Mouse (Mus musculus) stomach, embryonic 16.5 days (tissue): Measurements from ENCODE around the gene Atp6v1a. TPM values are rescaled to one million over a fixed set of nuclear protein-coding genes. Genes with fewer than 3 reads are reported as not detected.
A peak's percentile ranks its signal among the peaks of the same experiment; 100 is the strongest.

Source experiments
- ATAC-seq: fragments of 200-750 bp; cut with Nextera tagmentation; 2 replicates; pipeline ENCODE4 v1.8.0; 2017; ENCODE audit warnings: moderate number of reproducible peaks, moderate TSS enrichment; ENCODE audit not compliant: insufficient read depth, low FRiP score
- H3K27ac ChIP-seq: fragments of 300-500 bp; sonication (generic); 2 replicates; pipeline ENCODE4 v1.5.1; 2014; ENCODE audit warnings: low read length
- H3K27me3 ChIP-seq: fragments of 300-500 bp; sonication (generic); 2 replicates; pipeline ENCODE4 v1.6.1; 2014; ENCODE audit warnings: low read length, control low read depth, mixed read lengths; ENCODE audit not compliant: control insufficient read depth, insufficient read depth
- H3K36me3 ChIP-seq: fragments of 300-500 bp; sonication (generic); 2 replicates; pipeline ENCODE4 v1.6.1; 2014; ENCODE audit warnings: low read length; ENCODE audit not compliant: control insufficient read depth, insufficient read depth
- H3K4me1 ChIP-seq: fragments of 300-500 bp; sonication (generic); 2 replicates; pipeline ENCODE4 v1.6.1; 2014; ENCODE audit warnings: low read length, control low read depth, mixed read lengths; ENCODE audit not compliant: control insufficient read depth, insufficient read depth
- H3K4me2 ChIP-seq: fragments of 300-500 bp; sonication (generic); 2 replicates; pipeline ENCODE4 v1.6.1; 2014; ENCODE audit warnings: low read depth, low read length, mixed read lengths
- H3K4me3 ChIP-seq: fragments of 300-500 bp; sonication (generic); replicated peaks from 2 replicates; pipeline ENCODE4 v1.5.1; 2014; ENCODE audit warnings: mild to moderate bottlenecking, low read length
- H3K9ac ChIP-seq: fragments of 300-500 bp; sonication (generic); 2 replicates; pipeline ENCODE4 v1.6.1; 2014; ENCODE audit warnings: low read length
- H3K9me3 ChIP-seq: fragments of 300-500 bp; sonication (generic); replicated peaks from 2 replicates; pipeline ENCODE4 v1.6.1; 2016; ENCODE audit warnings: low read length, control low read depth; ENCODE audit not compliant: control insufficient read depth
- WGBS: fragments of 180-500 bp; shearing (Covaris S2); extraction: QIAGEN DNeasy Blood & Tissue Kit; methylation state at CpG from one replicate; pipeline ENCODE4 v1.1.7; 2014; 5-methylcytosine and 5-hydroxymethylcytosine counted together
- polyA plus RNA-seq: library from polyadenylated mRNA; unstranded; fragments of >200 nt; fragmentation: Nextera tagmentation; extraction: Ambion mirVana; gene quantifications from 2 replicates; pipeline ENCODE4 v1.2.1, GENCODE M21; 2015

Atp6v1a gene
- polyA plus RNA-seq, 1 experiment from 2014 or later, result 67.7 TPM

DNA sequence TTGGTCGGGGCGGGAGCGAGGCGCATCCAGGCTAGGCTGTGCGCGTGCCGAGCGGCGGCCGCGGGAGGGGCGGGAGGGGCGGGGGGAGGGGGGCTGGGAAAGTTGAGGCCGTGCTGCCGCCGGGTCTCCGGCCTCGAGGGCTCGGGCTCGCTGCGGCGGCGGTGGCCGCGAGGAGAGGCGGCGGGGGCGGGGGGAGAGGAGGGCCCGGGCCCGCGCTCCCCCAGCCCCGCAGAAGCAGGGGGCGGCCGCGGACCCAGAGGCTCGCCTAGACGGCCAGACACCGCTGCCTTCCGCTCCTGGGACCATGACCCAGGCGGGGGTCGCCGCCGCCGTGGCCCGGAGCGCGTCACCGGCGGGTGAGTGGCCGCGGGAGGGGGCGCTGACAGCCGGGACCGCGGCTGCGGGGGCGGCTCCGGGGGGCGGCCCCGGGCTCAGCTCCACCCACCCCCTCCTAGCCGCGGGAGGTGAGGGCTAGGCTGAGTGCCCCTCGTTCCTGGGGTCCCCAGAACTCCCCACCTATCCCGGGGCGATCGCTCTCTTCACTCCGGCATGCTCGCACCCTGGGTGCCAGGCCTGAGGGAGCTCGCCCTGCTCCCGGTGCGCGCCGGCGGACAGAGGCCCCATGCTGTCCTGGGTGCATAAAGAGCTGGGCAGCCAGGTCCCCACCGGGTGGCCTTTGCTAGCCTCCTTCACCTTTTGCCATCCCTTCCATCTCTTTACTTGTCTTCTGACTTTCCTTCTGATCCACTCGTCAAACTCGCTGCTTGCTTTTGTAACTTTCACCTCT is 33.8 kb upstream of the Atp6v1a start, which contains the start of gene Usf3:
Gene Usf3, plus strand, starts transcription at position 92 of the 787 bp plus-strand sequence.
- WGBS, result under 1% methylated on average over 36 of the region's 77 CpGs
- ATAC-seq, result peak; percentile 51
- Histone ChIP-seq H3K36me3 (no peaks in the 10 kb centered on the region), H3K4me2 (peak within 1 kb of the TSS; percentile 82), H3K9ac (peak within 1 kb of the TSS; percentile 99), H3K4me3 (peak within 1 kb of the TSS; percentile 89), H3K27me3 (no peaks in the 10 kb centered on the region), H3K4me1 (peaks cover 16% of the 10 kb centered on the region), H3K9me3 (no peaks in the 10 kb centered on the region), H3K27ac (peak within 1 kb of the TSS; percentile 96)

DNA sequence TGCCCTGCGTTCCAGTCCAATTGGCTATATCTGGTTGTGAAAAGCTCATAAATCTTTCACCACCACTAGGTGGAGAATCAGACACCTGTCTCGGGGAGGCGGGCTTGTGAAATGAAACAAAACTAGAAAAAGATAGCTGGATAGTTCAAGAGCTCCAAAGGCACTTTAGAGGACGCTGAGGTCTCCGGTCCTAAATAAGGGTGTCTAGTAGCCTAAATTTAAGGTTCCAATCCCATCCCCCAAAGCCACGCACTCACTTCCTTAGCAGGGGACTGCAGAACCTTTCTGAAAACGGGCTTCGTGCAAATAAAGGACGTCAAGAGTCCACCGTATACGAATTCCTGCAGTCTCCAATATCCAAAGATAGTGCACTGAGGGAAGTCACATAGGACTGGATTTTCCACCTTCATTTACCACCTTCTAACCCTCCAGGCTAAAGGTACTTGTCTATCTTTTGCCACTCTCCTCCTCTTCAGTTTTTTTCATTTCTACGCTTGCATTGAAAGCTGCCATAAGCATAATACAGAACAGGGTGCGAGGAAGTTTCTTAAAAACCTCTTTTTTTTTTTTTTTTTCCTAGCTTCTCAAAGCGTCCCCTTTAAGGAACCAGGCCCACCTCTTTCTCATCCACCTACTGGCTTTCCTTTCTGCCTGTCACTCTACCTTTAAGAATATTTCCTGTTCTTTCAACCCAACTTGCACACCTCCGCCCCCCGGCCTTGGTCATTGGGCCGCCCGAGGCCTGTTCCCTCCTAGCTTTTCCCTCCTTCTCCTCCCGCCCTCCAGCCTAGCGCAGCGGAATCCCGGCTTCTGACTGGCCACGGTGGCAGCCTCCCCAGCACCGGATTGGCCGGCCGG is 33.0 kb upstream of the Atp6v1a start:
- Histone ChIP-seq H3K4me1 (peaks cover 13% of the 10 kb centered on the region), H3K9ac (peak overlapping the region; percentile 99), H3K27me3 (no peaks in the 10 kb centered on the region), H3K4me3 (peak overlapping the region; percentile 89), H3K36me3 (no peaks in the 10 kb centered on the region), H3K4me2 (peak overlapping the region; percentile 82), H3K9me3 (no peaks in the 10 kb centered on the region), H3K27ac (peak overlapping the region; percentile 96)
- peak; percentile 99 for ATAC-seq
- under 1% methylated on average over 26 of the region's 26 CpGs for WGBS

DNA sequence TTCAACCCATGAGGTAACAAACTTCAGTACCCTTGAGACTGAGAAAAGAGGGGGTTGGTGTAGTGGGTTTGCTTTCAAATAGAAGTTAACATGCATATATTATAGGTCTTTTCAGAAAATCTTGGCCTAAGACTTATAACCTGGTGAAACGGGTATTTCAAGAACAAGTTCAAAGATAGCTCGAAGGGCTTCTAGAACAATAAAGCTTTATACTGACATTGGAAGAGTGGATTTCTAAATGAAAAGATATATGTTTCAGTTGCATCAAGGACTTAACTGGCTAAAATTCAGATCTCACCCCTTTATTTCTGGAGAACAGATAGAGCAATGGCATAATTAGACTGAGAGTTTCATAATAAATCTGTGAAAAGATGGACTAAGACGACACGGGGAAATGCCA is 29.5 kb upstream of the Atp6v1a start:
- ATAC-seq, result no peak
- Histone ChIP-seq H3K9ac (no peak overlapping the region), H3K4me3 (no peak overlapping the region), H3K27me3 (no peaks in the 10 kb centered on the region), H3K9me3 (no peaks in the 10 kb centered on the region), H3K4me2 (no peak overlapping the region), H3K36me3 (no peaks in the 10 kb centered on the region), H3K27ac (no peak overlapping the region), H3K4me1 (peaks cover 2% of the 10 kb centered on the region)
- WGBS, result 67% methylated on average over 4 of the region's 4 CpGs

DNA sequence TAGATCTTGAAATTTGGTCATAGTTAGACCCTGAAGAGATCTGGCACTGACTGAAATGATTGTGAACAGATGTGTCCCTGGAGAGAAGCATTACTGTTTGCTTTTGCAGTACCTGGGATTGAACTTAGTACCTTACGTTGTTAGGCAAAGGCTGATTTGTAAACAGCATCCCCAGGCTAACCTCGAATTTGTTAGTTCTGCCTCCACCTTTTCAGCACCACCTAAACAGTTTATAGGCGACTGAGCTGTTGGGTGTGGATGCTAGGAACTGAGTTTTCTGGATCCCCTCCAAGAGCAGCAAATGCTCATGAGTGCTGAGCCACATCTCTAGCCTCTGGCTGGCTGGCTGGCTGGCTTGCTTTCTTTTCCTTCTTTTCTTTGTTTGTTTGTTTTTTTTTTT is 25.7 kb upstream of the Atp6v1a start:
- Histone ChIP-seq H3K4me3 (no peak overlapping the region), H3K36me3 (no peaks in the 10 kb centered on the region), H3K4me1 (no peaks in the 10 kb centered on the region), H3K27ac (no peak overlapping the region), H3K9me3 (no peaks in the 10 kb centered on the region), H3K4me2 (no peak overlapping the region), H3K27me3 (no peaks in the 10 kb centered on the region), H3K9ac (no peak overlapping the region)
- 46% methylated on average over 3 of the region's 3 CpGs for WGBS
- ATAC-seq, result no peak

DNA sequence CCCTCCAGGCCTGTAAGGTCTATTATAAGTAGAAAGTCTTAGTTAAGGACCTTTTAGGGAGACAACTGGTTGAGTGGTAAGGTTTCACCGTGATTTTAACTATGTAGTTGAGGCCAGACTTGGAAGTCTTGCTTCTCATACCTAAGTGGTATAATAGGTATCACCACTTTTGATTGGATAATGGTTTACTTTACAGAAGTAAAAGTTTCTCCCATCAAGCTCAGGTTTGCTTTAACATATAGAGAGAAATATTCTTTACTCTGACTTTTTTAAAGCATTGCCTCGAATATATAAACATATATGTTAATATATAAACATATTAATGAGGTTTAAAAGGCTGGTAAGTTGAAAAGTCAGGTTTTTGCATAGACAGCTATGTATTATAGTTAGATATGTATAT is 24.3 kb upstream of the Atp6v1a start:
- Histone ChIP-seq H3K9ac (no peak overlapping the region), H3K36me3 (no peaks in the 10 kb centered on the region), H3K9me3 (no peaks in the 10 kb centered on the region), H3K27ac (no peak overlapping the region), H3K4me2 (no peak overlapping the region), H3K4me1 (no peaks in the 10 kb centered on the region), H3K27me3 (no peaks in the 10 kb centered on the region), H3K4me3 (no peak overlapping the region)
- no peak for ATAC-seq
- 87% methylated on average over 2 of the region's 2 CpGs for WGBS

DNA sequence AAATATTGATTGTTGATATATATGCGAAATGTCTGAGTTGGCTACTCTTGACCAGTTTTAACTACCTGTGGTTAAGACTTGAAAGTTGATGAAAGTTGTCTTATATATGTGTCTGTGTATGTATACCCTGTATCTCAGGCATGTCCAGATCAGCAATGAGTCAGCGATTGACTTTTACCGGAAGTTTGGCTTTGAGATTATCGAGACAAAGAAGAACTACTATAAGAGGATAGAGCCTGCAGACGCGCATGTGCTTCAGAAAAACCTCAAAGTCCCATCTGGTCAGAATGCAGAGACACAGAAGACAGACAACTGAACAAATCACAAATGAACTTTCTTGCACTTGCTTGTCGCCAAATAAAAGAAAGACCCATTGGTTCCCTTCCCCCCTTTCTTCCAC is 19.8 kb upstream of the Atp6v1a start:
- Histone ChIP-seq H3K9ac (no peak overlapping the region), H3K4me2 (no peak overlapping the region)
- ATAC-seq, result no peak

DNA sequence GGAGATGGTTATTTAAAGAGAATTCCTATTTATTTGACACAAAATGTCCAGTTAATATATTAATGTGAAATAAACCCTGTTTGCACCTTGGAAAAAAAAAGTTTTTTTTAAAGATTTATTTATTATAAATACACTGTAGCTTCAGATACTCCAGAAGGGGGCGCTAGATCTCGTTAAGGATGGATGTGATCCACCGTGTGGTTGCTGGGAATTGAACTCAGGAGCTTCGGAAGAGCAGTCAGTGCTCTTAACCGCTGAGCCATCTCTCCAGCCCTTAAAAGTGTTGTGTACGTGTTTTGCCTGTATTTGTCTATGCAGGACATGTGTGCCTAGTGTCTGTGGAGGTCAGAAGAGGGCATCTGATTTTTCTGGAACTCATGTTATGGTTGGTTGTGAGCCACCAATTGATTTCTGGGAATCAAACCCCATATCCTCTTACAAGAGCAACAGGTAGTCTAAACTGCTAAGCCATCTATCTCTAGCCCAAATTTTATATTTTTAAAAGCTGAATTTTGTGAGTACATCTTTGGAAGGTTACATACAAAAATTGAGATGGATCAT is 15.1 kb upstream of the Atp6v1a start:
- H3K4me2 ChIP-seq, result no peak overlapping the region
- no peak for ATAC-seq
- H3K36me3 ChIP-seq, result 0 out of 2 replicates have a peak, but pooled peaks cover 3% of the 10 kb centered on the region
- no peak overlapping the region for H3K4me3 ChIP-seq
- no peaks in the 10 kb centered on the region for H3K9me3 ChIP-seq
- no peaks in the 10 kb centered on the region for H3K4me1 ChIP-seq
- H3K9ac ChIP-seq, result no peak overlapping the region
- 71% methylated on average over 6 of the region's 6 CpGs for WGBS
- H3K27ac ChIP-seq, result no peak overlapping the region
- H3K27me3 ChIP-seq, result no peaks in the 10 kb centered on the region

More for the DNA sequence above, 19.8 kb upstream of the Atp6v1a start:
- Histone ChIP-seq H3K4me1 (no peaks in the 10 kb centered on the region), H3K27ac (no peak overlapping the region), H3K9me3 (no peaks in the 10 kb centered on the region), H3K27me3 (no peaks in the 10 kb centered on the region), H3K4me3 (no peak overlapping the region), H3K36me3 (0 out of 2 replicates have a peak, but pooled peaks cover 3% of the 10 kb centered on the region)
- WGBS, result 71% methylated on average over 7 of the region's 7 CpGs

DNA sequence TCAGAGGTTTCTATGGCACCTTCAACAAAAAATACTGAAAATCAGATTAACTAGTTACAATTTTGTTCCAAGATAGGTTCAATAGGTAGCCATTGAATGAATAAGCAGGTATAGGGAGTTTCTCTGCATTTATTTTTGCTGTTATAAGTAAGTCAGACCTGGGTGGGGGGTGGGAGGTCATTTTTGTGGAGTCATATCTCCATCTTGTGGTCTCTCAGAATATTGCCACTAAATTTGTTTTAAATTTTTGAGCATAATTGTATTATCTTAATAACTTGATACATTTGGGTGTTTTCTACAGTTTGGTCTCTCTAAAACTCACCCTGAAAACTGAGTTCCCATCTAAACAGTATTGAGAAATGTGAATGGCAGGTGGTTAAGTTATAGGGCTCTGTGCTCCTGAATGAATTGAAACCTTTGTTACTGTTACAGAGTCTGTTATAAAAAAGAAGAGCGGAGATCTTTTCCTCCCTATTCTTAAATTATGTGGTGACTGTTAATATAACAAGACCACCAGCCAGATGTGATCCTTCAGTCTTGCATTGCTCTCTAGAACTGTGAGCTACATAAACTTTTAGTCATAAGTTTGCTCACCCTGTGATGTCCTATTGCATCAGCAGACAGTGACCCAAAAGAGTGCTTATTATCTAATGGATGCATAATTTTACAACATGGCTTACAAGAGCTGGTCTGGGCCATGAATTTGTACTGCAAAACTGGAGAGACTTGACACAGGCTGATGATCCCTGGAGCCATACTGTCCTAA is 9.7 kb upstream of the Atp6v1a start:
- Histone ChIP-seq H3K27ac (no peak overlapping the region), H3K36me3 (no peaks in the 10 kb centered on the region), H3K4me2 (no peak overlapping the region), H3K27me3 (no peaks in the 10 kb centered on the region), H3K9ac (no peak overlapping the region), H3K9me3 (no peaks in the 10 kb centered on the region), H3K4me3 (no peak overlapping the region), H3K4me1 (no peaks in the 10 kb centered on the region)
- 70% methylated on average over 1 of the region's 1 CpGs for WGBS
- no peak for ATAC-seq
